Mouse (Mus musculus): ENCODE measurements at regions not wholly inside any gene's neighbourhood (a gene's known extent, or its start where the extent isn't known, plus 50 kb on each side); places are given as distances from the start of the nearest gene placed in this dataset.

DNA sequence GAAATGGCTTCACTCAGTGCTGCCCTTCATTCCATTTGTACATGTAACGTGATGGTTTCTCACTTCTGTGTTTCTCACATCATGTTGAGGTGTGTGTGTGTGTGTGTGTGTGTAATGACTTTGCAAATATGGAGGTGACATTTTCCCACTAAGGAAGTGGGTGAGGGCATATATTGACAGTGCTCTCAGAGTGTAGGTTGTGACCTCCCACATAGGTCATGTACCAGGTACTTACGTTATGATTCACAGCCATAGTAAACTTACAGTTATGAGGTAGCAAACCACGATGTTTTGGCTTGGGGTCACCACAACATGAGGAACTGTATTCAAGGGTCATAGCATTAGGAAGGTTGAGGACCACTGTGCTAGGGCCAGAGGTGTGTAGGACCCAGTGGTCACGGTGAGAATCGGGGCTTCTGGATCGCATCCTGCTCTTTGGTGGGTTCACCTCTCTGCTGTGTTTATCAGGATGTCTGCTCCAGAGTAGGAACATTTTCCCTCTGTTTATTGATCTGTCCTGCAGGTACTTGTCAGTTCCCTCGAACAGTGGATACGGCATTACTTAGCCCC is 238.7 kb upstream of the Cxcr4 start:
- TF ChIP-seq CTCF (IDR thresholded peaks at IDR 0.05; ENCODE audit: low read depth, low read length) (no peak), POLR2A (IDR thresholded peaks at IDR 0.05; ENCODE audit: extremely low read depth, insufficient read depth, low read length) (no peak)

Measured in liver, adult 2 months (tissue).